Mouse (Mus musculus): ENCODE results near the gene Fam169b.

The Fam169b gene

DNA sequence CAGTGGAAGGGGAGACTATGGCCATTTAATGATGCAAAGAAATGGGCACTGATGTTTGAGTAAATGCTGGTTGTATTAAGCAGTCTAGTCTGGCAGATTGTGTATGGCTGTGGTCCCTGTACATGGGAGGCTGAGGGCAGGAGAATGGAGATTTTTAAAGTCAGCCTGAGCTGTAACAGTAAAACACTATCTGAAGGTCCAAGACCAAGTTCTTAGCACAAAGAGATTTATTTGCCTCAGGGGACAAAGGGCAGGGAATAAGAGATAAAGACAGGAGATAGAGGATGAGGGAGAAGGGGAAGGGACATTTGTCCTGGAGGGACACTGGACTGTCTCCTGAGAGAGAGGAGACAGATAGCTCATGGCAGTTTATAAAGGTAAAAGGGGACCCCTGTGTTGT lies at the start of gene Fam169b:
Gene Fam169b, plus strand, starts transcription at position 325 of the 400 bp plus-strand sequence.
- DNase-seq (ENCODE audit: low spot score in 2 of 2) = no peak

DNA sequence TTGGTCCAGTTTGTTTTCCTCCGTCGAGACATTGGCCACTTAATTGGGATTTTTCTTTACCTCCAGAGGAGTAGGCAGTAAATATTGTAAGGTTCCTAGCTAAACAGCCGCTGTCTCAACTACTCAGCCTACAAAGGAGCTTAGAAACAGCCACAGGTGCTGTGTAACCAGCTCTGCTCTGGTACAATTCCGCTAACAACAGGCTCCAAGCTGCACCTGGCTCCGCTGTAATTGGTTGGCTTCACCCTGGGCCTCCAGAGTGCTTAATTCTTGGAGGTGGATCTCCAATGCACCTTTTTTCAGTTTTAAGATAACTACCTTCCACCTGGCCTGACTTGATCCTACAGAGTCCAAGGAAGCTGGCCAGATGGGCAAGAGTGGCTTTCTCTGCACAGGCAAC lies 49.6 kb upstream of the Fam169b start:
- DNase-seq (ENCODE audit: low spot score in 2 of 2) = no peak

DNA sequence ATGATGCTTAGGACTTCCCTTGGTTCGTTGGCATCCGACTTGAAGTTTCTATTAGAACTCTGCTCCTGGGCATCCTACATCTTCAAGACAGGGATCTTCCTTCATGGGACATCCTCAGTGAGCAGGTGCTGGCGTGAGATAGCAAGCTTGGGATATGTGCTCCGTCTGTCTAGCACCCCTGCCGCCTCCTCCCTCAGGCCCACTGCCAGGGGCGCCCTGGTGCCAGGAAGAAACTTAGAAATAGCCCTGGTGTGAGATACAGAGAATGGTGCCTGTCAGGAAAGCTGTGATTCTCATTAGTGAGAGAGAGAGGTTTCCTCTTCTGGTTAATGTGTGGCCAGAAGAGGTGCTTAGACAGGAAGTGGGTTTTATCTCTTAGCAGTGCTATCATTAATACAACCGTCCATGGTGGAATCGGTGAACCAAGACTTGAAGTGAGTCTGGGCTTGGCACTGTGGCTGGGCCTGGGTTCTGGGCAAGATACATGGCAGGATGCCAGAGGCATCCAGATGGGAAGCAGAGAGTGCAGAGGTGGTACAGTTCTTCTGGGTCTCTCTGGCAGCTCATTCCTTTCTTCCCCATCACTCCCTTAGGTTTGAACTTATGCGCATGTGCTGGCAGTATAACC lies 48.1 kb upstream of the Fam169b start:
- DNase-seq (ENCODE audit: low spot score in 2 of 2) = no peak

DNA sequence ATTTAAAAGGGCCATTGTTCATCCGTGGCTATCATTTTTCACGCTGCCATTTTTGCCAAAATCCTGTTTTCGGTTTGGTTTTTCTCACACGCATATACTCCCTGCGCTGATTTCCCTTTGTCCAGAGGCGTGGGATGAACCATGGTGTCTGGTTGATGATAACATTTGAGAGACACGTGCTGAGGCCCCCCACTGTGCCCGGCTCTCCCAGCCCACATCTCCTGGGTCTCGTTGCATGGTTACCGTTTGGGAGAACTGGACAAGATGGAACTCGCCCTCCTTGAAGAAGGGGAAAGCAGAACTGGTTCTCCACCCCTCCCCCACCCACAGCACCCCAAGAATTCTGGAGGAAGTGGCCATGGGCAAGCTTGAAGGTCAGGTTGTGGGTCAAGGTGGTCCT lies 46.6 kb upstream of the Fam169b start:
- no peak for DNase-seq (ENCODE audit: low spot score in 2 of 2)

DNA sequence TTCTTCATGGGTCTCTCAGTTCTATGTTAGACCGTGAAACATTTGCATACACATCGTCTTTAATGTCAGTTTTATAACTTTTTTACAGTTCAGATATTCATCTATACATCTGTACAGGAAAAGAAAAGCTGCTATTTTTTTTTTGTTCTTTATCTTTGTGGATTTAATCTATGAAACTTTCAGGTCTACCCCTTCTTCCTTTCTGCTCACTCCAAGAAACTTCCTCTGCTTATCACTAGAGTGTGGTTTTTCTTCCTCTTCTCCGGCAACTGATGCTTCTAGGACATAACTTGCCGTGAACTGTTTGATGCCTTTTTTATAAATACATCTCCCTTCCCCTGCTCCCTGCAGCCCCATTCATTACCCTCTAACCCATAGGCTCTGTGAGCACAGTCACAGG lies 46.0 kb upstream of the Fam169b start:
- DNase-seq (ENCODE audit: low spot score in 2 of 2) = no peak

DNA sequence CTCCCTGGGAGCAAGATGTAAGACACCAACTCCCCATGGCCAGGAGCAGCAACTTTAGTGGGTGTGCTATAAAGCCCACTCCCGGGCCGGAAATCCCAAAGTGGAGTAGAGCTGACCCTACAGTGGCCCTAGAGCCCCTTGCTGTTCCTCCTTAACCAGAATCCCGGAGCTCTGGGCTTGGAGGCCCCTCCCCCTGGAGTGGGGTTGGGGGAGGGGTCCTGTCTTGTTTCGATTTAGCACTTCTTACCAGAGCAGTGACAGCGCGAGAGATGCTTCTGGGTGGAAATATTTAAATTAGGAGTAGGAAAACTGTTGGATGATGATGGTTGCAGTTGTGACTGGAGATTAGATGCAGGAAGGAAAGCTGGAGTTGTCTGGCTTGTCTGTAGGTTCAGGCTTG lies 45.1 kb upstream of the Fam169b start:
- DNase-seq (ENCODE audit: low spot score in 2 of 2) = no peak

DNA sequence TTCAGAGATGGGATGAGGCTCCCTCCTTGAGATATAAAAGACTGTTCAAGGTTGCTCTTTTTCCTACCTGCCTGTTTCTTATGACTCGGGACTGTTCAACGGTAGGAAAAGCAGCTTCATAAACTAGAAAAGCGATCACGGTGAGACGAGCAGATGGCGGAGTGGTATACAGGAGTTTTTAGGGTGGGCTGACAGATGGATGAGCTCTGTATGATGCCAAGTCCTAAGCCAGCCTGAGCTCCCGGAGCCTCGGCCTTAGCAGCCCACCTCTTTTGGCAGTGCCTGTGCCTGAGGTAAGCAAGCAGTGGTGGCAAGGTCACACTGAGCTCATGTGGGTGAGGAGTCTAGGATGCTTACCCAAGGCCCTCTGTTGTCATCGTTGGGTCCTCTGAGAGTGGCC lies 42.8 kb upstream of the Fam169b start:
- DNase-seq (ENCODE audit: low spot score in 2 of 2) = no peak

DNA sequence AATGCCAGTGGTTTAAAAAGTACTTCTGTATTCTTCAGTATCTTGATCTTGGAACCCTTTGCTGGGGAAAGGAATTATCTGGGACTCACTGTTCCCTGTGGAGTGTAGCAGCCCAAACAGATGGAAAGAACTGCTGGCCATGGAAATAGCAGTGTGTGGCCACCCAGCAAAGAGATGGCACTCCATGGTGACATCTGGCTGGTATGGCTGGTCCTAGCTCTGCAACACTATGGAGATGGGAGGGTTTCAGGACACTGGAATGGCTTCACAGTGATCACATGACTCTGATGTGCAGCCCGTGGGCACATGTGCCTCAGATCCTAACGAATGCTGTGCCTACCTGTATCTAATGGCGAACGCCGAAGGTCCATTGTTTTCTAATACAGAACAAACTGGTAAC lies 41.1 kb upstream of the Fam169b start:
- DNase-seq (ENCODE audit: low spot score in 2 of 2) = no peak

DNA sequence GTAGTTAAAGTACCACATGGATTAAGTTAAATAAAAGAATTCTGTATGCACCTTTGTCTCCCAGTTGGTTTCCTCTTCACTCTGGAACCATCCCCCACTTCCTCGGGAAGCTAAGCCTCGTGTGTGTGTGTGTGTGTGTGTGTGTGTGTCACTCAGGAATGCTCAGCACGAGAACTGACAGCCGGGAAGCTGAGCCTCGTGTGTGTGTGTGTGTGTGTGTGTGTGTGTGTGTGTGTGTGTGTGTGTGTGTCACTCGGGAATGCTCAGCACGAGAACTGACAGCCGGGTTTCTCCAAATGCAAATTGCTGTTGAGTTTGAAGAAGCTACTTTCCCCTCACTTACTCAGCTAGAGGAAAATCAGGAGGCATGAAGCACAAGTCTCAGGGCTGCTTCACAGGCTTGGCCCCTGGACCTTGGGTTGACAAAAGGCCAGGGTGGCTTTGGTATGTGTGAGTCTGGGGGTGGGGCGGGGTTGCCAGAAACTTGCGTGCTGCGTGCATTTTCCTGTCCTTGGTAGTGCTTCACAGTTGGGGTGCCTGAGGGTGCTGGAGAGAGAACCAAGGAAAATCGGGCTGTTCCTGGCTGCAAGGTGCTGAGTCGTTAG lies 39.9 kb upstream of the Fam169b start:
- no peak for DNase-seq (ENCODE audit: low spot score in 2 of 2)

DNA sequence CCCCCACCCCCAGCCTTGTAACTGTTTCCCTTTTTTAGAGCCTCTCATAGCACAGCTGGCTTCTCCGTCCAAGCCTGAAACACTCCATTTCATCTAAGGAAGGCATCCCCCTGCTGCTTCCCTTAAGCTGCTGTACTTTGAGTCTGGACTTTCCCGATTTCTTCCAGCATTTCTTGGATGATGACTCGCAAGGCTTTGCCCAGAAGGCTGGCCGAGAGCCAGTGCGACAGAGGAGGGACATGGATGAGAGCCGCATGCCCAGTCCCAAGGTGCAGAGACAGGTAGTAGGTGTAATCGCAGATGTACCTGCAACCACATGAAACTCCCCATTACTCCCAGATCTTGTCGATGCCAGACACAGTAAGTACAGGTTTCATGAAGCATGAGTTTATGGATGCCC lies 36.8 kb upstream of the Fam169b start:
- no peak for DNase-seq (ENCODE audit: low spot score in 2 of 2)

DNA sequence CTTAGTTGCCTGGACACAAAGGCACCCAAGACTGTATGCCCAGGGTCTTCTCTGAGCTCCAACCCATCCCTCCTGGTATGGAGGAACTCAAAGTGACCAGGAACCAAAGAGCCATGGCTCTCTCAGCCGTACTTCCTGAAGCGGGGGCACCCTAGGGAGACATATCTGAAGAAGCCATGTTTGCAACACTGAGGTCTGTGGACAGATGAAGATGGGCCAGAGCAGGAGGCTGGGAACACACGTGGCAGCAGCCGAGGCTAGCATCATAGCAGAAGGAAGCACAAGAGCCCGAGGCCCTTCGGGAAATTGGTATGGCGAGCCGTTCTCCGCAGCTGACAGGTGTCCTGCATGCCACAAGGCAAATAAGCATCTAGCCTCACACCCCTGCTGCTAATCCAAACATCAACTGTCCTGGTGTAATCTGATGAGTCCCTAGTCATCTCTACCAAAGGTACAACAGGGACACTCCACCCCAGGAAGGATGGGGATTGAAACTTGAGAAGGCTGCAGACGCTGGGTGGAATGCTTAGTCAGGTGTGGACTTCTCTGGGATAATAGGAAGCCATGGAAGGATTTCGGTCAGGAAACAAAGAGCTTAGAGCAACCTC lies 34.3 kb upstream of the Fam169b start:
- no peak for DNase-seq (ENCODE audit: low spot score in 2 of 2)

DNA sequence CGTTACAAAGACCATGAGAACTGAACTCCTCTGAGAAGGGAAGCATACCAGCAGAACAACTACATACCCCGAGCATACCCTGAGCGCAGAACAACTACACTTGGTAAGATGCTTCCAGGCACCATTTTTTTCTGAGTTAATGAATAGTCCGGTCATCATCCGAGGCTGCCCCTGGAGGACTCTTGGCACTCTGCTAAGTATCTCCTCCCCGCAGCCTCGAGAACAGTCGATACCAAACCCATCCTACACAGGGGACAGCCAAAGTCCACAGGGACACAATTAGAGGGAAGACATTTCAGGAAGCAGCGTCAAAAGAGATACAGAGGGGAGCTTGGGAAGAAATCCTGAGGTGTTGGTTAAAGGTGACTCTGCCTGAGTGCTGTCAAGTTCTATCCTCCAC lies 32.4 kb upstream of the Fam169b start:
- DNase-seq (ENCODE audit: low spot score in 2 of 2) = no peak

DNA sequence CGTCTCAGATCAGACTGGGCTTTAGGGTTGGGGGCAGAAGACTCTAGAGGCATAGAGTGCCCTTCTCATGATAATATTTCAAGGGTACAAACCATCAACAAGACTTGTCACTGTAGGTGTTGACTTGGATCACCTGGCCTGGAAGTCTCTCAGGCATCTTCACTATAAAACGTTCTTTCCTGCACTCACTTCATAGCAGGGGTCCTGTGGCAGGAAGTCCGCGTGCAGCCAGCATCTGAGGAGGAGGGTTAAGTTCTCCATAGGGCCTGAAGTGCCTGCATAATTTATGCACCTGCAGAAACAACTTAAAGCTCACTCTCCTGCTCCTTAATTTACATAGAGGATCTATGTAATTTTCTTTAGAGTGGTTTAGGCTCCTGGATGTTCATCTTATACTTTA lies 28.0 kb upstream of the Fam169b start:
- DNase-seq (ENCODE audit: low spot score in 2 of 2) = no peak

DNA sequence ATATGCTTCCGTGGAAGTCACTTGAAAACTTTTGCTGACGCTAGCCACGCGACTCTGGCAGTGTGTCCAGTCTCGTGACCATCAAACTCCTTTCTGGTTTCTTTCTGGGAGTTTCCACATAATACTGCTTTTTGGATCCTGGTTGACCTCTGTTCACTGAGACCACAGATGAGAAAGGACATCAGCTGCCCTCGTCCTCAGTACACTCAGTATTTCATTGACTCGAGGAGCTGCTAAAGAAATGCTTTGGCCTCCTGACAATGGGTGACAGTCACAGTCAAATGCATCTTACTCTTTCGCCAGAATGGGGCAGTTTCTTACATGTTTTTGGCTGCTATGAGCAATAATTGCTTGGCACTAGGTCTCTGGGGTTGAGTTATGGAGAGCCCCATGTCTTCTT lies 27.4 kb upstream of the Fam169b start:
- no peak for DNase-seq (ENCODE audit: low spot score in 2 of 2)

DNA sequence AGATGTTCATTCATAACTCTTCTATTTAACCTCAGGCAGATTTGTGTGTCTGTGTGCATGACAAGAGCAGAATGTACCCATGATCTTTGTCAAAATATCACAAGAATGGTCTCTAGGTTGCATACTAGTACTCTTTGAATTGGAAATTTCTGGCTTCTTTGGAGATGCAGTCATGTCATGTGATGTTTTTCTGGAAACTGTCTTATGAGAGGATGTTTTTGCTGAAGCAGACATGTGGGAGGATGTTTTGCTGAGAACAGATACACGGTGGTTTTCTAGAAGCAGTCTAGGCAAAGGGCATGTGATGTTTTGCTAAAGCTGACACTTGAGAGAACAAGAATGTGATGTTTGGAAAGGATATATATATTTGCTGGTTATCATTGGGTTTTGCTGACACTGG lies 23.2 kb upstream of the Fam169b start:
- DNase-seq (ENCODE audit: low spot score in 2 of 2) = peak in 1 of 2 experiments; percentile 25

DNA sequence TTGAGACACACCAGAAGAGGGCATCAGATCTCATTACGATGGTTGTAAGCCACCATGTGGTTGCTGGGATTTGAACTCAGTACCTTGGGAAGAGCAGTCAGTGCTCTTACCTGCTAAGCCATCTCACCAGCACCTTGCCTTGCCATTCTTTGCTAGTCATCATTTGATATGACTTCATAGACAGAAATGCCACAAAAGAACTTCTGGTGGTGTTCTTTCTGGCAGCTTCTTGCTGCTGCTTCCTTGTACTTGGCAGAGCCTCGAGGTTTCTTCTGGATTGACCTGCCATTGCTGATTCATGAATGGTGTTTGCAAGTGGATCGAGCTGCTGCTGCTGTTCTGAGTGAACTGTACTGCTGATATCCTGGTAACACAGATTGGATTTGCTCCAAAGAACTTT lies 22.7 kb upstream of the Fam169b start:
- DNase-seq (ENCODE audit: low spot score in 2 of 2) = no peak

DNA sequence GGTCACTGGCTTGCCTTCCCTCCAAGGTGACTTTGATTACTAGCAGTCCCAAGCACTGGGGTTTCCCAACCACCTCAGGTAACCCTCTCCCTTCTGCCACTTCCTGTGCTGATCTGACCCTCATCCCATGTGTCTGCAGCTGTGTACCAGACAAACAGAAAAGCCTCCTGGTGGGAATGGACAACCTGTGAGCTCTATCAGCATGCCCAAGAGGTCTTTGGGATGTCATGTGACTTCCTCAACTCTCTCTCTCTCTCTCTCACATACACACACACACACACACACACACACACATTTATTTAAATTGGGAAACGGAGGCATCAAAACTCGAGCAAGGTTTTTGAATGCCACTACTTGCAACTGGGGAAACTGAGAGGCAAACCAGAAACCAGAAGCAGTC lies 15.9 kb upstream of the Fam169b start:
- DNase-seq (ENCODE audit: low spot score in 2 of 2) = no peak

DNA sequence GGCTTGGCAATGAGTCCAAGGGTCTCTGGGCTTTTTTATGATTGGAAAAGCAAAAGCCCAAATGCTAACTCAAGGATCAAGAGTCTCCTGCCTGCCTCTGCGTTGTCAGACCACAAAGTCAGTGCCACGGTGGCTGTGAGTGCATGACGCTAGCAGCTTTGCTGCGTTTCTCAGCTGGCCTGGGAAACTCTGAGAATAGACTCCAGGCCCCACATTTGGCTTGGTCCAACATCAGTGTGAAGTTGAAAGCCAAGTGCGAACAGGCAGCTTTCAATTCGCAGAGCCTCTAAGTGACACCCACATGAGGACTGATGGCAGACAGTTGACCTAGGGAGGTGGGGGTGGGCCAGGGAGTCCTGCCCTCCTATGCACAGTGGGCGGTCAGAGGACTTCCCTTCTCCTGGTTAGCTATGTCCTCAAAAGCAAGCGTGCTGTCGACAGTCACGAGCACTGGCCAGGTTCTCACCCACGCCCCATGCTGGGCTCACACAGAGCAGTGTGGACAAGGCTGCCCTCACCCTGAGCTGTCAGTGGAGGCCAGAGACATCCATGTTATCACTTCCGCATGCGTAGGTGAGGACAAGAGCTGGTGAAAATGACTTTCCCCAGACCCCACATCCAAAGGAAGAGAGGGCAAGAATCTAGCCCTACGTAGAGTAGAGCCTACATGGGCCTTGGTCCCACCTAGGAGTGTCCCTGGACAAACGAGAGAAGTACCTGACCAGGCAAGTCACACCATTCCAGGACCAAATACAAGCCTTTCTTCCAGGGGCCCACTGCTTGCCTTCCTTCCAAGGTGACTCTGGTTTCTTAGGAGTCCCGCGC lies 15.1 kb upstream of the Fam169b start:
- DNase-seq (ENCODE audit: low spot score in 2 of 2) = no peak

DNA sequence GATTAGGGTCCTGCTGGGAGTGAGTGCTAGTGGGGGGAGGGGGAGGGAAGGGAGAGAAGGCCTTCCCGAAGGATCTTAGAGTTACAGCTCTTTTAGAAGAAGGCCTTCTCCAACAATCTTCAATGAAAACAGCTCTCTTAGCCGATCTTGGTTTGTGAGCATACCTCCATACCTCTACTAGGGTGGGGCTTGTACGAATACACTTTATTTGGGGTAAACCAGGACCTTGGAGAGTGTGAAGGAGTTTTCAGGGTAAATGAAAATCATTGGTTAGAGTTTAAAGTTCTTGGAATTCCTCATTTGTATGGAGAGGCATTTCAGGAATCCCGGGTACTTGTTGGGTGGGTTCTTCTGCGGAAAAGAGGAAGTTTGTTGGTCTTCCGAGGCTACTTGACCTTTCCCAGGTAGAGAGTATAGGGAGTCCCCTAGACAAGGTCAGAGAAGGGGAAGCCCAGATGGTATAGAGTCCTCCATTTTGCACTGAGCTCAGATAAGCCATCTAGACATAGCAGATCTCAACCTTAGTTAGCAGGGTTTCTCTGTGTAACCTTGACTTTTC lies 14.0 kb upstream of the Fam169b start:
- no peak for DNase-seq (ENCODE audit: low spot score in 2 of 2)

DNA sequence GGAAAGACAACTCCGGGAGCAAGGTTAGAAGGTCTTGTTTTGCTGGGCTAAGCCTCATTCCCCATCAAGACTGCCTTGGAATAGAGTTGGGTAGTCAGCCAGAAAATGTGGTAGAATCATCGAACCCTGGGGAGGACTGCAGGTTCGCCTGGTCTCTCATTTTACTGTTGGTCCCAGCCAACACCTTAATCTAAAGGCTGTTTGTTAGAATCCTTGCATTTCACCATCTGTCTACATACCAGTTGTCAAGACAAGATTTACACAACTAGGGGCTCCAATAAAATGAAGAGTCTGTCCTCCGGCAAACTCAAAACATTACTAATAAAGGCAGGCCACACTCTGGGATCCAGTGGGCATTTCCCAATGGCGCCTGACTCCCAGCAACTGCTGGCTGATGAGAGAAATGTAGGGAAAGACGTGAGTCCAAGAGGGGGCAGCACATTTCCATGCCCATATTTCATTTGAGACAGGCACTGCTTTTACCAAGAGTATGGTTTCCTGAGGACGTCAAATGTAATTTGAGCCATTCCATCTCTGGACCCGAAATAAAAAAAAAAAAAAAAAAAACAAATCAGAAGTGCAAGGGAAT lies 10.9 kb upstream of the Fam169b start:
- no peak for DNase-seq (ENCODE audit: low spot score in 2 of 2)

DNA sequence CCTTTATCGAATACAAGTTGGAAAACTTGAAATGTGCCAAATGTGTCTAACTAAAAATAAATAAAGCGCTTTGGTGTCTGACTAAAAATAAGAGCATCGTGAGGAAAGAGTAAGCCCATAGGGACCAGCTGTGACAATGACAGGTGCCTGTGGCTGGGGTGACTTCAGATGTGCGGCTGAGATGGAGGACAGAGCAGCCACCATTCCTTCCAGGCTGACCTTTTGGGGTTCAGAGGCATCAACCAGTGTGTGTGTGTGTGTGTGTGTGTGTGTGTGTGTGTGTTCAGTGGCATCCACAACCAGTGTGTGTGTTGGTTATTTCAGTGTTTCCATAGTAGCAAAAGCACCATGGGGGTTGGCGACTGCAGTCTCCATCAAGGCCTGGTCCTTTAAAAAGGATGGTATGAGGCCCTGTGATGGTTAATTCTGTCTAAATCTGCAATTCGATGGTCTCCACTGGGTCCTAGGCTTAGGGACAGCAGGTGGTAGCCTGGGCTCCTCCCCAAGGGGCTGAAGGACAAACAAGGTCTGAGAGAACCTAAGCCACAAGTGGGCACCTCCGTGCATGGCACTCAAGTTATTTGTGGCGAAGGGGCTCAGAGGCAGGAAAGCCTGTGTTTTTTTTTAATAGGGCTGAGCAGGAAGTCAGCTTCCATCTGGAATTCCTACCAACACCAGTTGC lies 10.2 kb upstream of the Fam169b start:
- no peak for DNase-seq (ENCODE audit: low spot score in 2 of 2)

All from spleen, postnatal 36 days (tissue).